Mouse (Mus musculus) limb, embryonic 15.5 days (tissue): ENCODE results near the gene Acox2. TPM values are rescaled to one million over a fixed set of nuclear protein-coding genes. Genes with fewer than 3 reads are reported as not detected.

Experiments used
- ATAC-seq: fragments of 200-750 bp; cut with Nextera tagmentation; 2 replicates; pipeline ENCODE4 v1.8.0; 2017; ENCODE audit warnings: low read depth, moderate TSS enrichment; ENCODE audit not compliant: insufficient number of reproducible peaks, low FRiP score, low TSS enrichment
- H3K27ac ChIP-seq: fragments of 300-500 bp; sonication (generic); 2 replicates; pipeline ENCODE4 v1.5.1; 2015; ENCODE audit warnings: moderate library complexity, mild to moderate bottlenecking, inconsistent platforms
- H3K27me3 ChIP-seq: fragments of 300-500 bp; sonication (generic); 2 replicates; pipeline ENCODE4 v1.6.1; 2015; ENCODE audit warnings: inconsistent platforms
- H3K36me3 ChIP-seq: fragments of 300-500 bp; sonication (generic); 2 replicates; pipeline ENCODE4 v1.6.1; 2015; ENCODE audit warnings: inconsistent platforms
- H3K4me1 ChIP-seq: fragments of 300-500 bp; sonication (generic); 2 replicates; pipeline ENCODE4 v1.6.1; 2015; ENCODE audit warnings: inconsistent platforms
- H3K4me2 ChIP-seq: fragments of 300-500 bp; sonication (generic); 2 replicates; pipeline ENCODE4 v1.6.1; 2015; ENCODE audit warnings: mild to moderate bottlenecking, inconsistent platforms
- H3K4me3 ChIP-seq: fragments of 300-500 bp; sonication (generic); 2 replicates; pipeline ENCODE4 v1.5.1; 2015; ENCODE audit warnings: mild to moderate bottlenecking, inconsistent platforms
- H3K9ac ChIP-seq: fragments of 300-500 bp; sonication (generic); 2 replicates; pipeline ENCODE4 v1.6.1; 2015; ENCODE audit warnings: inconsistent platforms
- H3K9me3 ChIP-seq: fragments of 300-500 bp; sonication (generic); 2 replicates; pipeline ENCODE4 v1.6.1; 2016; ENCODE audit warnings: inconsistent platforms
- WGBS: fragments of 180-500 bp; shearing (Covaris S2); methylation state at CpG from one replicate; pipeline ENCODE4 v1.1.7; 2015; 5-methylcytosine and 5-hydroxymethylcytosine counted together
- polyA plus RNA-seq: library from polyadenylated mRNA; unstranded; fragments of >200 nt; fragmentation: Nextera tagmentation; extraction: Ambion mirVana; gene quantifications from 2 replicates; pipeline ENCODE4 v1.2.1, GENCODE M21; 2015

Acox2 gene
- polyA plus RNA-seq, 1 experiment from 2014 or later: 0.70 TPM

DNA sequence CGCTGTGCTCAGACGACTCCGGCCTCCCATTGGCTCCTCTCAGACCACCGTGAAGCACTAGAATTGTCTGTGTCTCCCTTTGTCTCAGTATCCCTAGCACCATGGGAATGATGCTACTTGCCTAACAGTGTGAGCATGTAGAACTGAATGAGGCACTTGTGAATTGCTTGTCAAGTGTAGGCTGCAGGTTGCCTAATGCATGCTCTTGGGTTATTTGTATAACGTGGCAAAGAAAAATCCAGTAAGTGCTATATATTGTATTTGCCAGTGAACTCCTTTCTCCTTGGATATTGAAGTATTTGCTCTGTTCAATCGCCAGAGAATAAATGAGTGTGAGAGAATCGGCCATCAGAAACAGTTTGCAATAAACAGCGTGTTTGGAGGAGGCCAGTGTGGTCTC, 12.3 kb downstream of the Acox2 start:
- Histone ChIP-seq H3K36me3 (no peaks in the 10 kb centered on the region), H3K4me2 (no peak overlapping the region), H3K9me3 (no peaks in the 10 kb centered on the region), H3K9ac (no peak overlapping the region), H3K4me3 (no peak overlapping the region), H3K4me1 (no peaks in the 10 kb centered on the region), H3K27me3 (no peaks in the 10 kb centered on the region), H3K27ac (no peak overlapping the region)
- no peak for ATAC-seq
- 87% methylated on average over 8 of the region's 8 CpGs for WGBS

DNA sequence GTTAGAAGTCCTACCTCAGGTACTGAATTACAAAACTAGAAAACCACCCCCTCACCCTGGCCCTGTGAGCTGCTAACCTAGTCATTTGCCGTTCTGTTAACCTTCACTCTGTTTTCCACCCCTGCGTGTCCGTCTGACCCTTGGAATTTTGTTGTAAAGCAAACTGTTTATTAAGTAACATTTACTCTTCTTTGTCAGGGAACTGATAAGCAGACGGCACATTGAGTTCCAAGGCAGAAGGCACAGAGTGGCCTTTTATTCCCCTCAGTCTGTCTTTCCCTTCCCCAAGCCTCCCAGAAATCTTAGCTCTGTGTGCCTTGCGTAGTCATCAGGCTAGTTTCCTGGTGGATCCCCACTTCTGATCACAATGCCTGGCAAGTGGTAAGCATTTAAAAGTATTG, 14.9 kb downstream of the Acox2 start:
- H3K9me3 ChIP-seq: no peaks in the 10 kb centered on the region
- H3K4me3 ChIP-seq: no peak overlapping the region
- H3K27me3 ChIP-seq: no peaks in the 10 kb centered on the region
- no peak overlapping the region for H3K4me2 ChIP-seq
- no peak for ATAC-seq
- H3K4me1 ChIP-seq: no peaks in the 10 kb centered on the region
- no peak overlapping the region for H3K27ac ChIP-seq
- no peak overlapping the region for H3K9ac ChIP-seq
- 79% methylated on average over 5 of the region's 5 CpGs for WGBS
- no peaks in the 10 kb centered on the region for H3K36me3 ChIP-seq

DNA sequence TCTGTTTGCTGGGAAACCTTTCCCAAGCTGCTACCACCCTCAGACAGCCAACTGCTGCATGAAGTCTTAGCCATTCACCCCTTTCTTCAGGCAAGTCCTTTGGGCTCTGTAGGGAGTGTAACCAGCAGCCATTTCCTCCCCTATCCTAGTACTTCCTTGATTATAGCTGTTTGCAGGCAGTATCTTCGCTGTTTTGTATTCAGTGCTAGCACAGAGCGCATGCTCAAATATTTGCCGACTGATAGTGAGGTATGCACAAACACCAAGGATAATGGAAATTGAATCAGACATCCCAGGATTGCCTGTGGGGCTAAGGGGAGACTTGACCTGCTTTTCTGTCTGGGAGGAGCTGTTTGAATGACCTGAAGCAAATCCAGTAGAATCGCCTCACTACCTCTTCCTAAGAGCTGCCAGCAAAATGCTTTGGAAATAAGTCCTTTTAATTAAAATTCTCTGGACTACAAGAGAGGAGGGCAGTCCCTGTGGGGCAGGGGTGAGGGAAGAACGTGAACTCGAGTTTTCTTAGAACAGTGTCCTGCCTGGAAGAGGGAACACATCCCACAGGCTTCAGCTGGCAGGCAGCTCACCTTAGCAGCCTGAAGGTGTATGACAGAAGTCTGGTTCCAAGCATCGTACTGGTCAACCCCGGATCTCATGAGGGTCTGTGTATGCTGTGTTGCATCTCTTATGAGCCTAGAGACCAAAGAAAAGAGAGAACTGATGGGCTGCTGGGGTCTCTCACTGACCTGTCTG, 15.8 kb downstream of the Acox2 start:
- Histone ChIP-seq H3K4me1 (no peaks in the 10 kb centered on the region), H3K27ac (no peak overlapping the region), H3K36me3 (no peaks in the 10 kb centered on the region), H3K4me3 (no peak overlapping the region), H3K27me3 (no peaks in the 10 kb centered on the region), H3K9ac (no peak overlapping the region), H3K9me3 (no peaks in the 10 kb centered on the region), H3K4me2 (no peak overlapping the region)
- ATAC-seq: no peak
- 74% methylated on average over 8 of the region's 8 CpGs for WGBS

DNA sequence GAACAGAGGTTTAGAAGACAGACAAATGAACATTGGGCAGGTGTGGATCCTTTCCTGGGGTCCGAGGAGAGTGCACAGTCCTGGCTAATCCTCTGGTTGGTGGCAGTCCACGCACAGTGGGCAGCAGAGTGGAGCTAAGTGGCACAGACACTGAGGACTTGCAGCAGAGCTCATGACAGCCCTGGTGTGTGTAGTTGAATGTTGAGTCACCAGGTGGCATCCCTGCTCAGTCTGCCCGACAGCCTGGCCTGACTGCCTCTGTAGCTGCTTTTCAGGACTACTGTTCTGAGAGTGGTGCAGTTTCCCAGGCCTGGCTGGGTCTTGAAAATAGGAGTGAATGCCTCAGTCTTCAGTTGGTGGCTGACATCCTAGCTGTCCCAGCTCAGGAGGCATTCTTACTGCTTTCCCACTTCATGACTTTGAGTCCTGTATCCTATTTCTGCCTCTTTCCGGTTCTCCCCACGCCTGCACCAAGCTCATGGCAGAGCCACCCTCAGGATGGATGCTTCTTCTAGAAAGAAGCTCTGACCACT, 16.7 kb downstream of the Acox2 start:
- 64% methylated on average over 5 of the region's 5 CpGs for WGBS
- H3K9me3 ChIP-seq: no peaks in the 10 kb centered on the region
- H3K9ac ChIP-seq: no peak overlapping the region
- no peaks in the 10 kb centered on the region for H3K27me3 ChIP-seq
- H3K4me1 ChIP-seq: no peaks in the 10 kb centered on the region
- H3K27ac ChIP-seq: no peak overlapping the region
- no peak overlapping the region for H3K4me3 ChIP-seq
- no peak overlapping the region for H3K4me2 ChIP-seq
- no peak for ATAC-seq
- no peaks in the 10 kb centered on the region for H3K36me3 ChIP-seq

DNA sequence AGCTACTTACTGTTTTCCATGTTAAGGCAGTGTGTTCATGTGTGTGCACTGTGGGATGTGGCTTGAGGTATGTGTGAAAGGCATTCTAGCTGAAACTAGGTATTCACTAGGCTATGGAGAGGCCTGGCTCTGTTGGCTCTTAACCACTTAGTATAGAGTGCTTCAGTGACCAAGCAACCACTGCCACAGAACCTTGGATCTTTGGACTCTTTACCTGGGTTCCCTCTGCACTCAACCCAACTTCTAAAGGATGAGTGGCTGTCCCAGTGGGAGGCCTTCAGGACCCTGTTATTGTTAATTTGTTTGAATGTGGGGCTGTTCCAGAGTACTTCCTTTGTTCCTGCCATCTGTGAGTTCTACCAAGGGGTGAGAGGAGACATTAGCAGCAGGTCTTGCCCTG, 17.3 kb downstream of the Acox2 start:
- H3K36me3 ChIP-seq: no peaks in the 10 kb centered on the region
- H3K4me1 ChIP-seq: no peaks in the 10 kb centered on the region
- no peak overlapping the region for H3K4me2 ChIP-seq
- H3K27ac ChIP-seq: no peak overlapping the region
- no peak for ATAC-seq
- H3K9me3 ChIP-seq: no peaks in the 10 kb centered on the region
- H3K9ac ChIP-seq: no peak overlapping the region
- no peaks in the 10 kb centered on the region for H3K27me3 ChIP-seq
- H3K4me3 ChIP-seq: no peak overlapping the region

DNA sequence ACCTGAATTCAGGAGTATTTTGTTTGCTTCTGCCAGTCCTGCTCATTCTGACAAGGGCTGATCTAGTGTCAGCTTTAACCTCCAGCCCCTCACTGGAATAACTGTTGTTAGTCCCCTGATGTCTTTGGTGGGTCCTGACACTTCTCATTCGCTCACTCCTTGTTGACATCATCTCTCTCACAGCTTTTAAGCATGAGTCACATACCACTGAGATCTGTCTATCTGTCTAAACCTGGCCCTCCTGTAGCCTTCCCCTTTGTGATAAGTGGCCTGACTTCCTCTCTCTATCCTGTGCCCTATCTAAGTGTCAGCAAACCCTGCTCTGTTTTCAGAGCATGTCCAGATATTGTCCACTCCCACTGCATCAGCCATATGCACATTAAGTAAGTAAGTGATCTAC, 25.9 kb downstream of the Acox2 start:
- WGBS: 74% methylated on average over 1 of the region's 1 CpGs
- H3K4me1 ChIP-seq: no peaks in the 10 kb centered on the region
- H3K4me3 ChIP-seq: no peak overlapping the region
- H3K4me2 ChIP-seq: no peak overlapping the region
- no peak for ATAC-seq
- H3K9me3 ChIP-seq: no peaks in the 10 kb centered on the region
- H3K9ac ChIP-seq: no peak overlapping the region
- no peaks in the 10 kb centered on the region for H3K27me3 ChIP-seq
- no peaks in the 10 kb centered on the region for H3K36me3 ChIP-seq
- H3K27ac ChIP-seq: no peak overlapping the region

DNA sequence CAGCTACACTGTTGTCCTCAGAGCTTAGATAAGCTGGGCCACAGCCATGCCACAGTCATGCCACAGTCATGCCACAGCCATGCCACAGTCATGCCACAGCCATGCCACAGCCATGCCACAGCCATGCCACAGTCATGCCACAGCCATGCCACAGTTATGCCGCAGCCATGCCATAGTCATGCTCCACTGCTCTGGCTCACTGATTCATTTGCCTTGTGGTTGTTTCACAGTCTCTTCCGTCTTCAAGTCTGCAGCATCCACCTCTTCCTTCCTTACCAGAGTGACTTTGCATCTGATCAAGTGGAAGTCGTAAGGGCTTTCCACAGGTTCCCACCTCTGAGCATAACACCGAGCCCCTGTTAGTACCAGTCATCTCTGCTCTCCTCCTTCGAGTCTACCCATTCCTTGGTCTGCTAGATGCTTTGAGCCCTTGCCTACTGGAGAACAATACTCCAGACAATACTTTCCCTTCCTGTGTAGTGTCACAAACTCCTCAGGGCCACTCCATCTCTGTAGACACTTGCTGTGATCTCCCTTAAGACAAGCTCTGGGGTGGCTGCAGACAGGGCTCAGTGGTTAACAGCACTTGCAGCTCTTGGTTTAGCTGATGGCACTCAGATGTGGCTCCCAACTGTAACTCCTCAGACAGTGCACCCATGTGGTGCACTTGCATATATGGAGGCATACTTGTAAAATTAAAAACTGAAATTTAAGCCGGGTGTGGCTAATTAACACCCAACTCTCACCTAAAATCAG, 26.8 kb downstream of the Acox2 start:
- Histone ChIP-seq H3K36me3 (no peaks in the 10 kb centered on the region), H3K9me3 (no peaks in the 10 kb centered on the region), H3K27me3 (no peaks in the 10 kb centered on the region), H3K4me3 (no peak overlapping the region), H3K4me2 (no peak overlapping the region), H3K27ac (no peak overlapping the region), H3K4me1 (no peaks in the 10 kb centered on the region), H3K9ac (no peak overlapping the region)
- no peak for ATAC-seq
- WGBS: 80% methylated on average over 6 of the region's 6 CpGs

DNA sequence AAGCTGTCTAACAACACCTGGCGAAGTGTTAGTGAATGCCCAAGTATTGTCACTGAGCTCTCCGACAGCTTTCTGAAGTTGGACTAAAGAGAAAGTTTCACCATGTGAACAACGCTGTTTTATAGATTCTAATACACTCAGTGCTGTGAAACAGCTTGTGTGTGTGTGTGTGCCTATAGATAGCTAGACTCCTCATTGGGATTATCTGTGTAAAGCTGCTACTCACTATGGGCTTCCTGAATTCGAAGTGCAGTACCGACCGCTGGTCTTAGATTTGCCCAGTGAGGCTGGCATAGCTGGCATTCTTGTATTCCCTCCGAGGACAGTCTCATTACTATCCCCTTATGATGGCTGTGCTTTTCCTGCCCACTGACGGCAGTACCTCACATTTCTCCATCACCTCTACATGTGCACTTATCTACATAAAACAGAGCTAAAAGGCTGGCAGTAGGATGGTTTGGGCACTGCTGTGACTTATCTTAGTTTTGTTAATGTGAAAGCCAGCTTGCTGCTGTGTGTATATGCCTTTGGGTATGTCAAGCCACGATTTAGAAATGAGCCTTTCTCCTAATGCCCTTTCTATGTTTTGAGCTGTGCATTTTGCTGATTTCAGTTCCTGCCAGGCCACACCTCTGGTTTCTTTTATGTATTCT, 29.7 kb downstream of the Acox2 start:
- ATAC-seq: no peak
- Histone ChIP-seq H3K27ac (no peak overlapping the region), H3K27me3 (no peaks in the 10 kb centered on the region)

DNA sequence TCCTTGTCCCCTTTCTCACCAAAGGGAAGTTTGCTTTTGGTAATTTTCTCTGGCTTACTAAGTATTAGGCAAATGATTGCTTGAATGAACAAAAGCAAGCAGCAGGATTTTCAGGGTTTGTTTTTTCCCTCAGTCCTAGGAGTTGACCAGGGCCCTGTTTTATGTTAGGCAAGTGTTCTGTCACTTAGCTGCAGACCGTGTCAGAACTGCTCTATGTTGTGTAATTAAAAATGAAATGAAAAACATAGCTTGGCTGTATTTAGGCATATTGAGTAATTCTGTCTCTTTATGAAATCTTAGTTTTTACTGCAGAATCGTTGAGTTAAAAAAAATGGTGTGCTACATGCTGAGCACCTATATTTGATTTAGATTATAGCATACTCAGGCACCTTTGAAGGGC, 34.3 kb downstream of the Acox2 start:
- Histone ChIP-seq H3K4me2 (no peak overlapping the region), H3K4me1 (no peaks in the 10 kb centered on the region), H3K36me3 (peaks cover 12% of the 10 kb centered on the region), H3K27me3 (no peaks in the 10 kb centered on the region), H3K27ac (no peak overlapping the region), H3K9ac (no peak overlapping the region), H3K4me3 (no peak overlapping the region), H3K9me3 (no peaks in the 10 kb centered on the region)
- WGBS: 62% methylated on average over 2 of the region's 2 CpGs
- ATAC-seq: no peak

More for the DNA sequence above, 29.7 kb downstream of the Acox2 start:
- Histone ChIP-seq H3K4me2 (no peak overlapping the region), H3K36me3 (no peaks in the 10 kb centered on the region), H3K9ac (no peak overlapping the region), H3K4me1 (no peaks in the 10 kb centered on the region), H3K9me3 (no peaks in the 10 kb centered on the region), H3K4me3 (no peak overlapping the region)
- WGBS: 82% methylated on average over 9 of the region's 9 CpGs

DNA sequence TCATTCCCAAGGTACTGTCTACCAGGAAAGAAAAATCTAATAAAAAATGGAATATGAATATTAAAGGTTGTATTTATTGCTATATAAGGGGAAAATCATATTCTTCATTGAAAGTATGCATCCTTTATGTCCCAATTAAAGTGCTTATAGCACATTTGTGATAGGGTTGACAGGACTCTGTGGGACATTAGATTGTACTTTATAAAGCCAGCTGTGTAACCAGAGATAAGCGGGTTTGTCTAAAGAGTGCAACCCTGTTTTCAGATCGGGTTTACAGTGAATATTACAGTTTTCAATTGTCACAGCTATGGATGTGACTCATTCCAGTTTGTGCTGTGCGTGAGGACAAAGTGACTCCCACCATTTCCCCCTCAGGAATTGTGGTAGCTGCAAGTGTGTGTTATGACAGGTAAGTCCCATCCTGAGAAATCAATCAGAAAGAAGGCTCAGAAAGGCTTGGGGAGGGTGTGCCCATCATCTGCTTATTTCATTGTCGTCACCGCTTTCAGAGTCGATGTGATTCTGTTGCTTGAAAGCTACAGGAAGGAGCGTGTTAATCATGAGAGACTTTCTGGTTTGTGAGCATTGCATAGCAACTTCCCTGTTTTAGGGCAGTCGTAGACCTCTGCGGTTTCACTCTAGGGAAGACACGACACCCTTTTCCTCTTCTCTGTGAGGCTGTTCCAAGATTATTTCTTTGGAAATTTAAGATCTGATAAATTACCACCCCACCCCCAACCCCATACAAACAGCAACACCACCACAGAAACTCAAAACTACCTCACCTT, 35.5 kb downstream of the Acox2 start:
- Histone ChIP-seq H3K9me3 (no peaks in the 10 kb centered on the region), H3K4me2 (no peak overlapping the region), H3K27me3 (no peaks in the 10 kb centered on the region), H3K9ac (no peak overlapping the region), H3K4me1 (no peaks in the 10 kb centered on the region), H3K36me3 (peaks cover 12% of the 10 kb centered on the region), H3K4me3 (no peak overlapping the region), H3K27ac (no peak overlapping the region)
- ATAC-seq: no peak
- WGBS: 87% methylated on average over 10 of the region's 10 CpGs

DNA sequence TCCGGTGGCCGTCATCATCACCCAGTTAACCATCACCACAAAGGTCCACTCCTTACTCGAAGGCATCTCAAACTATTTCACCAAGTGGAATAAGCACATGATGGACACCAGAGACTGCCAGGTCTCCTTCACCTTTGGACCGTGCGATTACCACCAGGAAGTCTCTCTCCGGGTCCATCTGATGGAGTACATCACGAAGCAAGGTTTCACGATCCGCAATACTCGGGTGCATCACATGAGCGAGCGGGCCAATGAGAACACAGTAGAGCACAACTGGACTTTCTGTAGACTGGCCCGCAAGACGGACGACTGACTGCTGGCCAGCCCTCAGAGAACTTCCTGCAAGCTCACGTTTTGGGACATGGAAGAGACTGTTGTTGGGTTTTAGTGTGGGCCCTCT, 36.6 kb downstream of the Acox2 start:
- H3K4me2 ChIP-seq: no peak overlapping the region
- 96% methylated on average over 16 of the region's 16 CpGs for WGBS
- no peak overlapping the region for H3K27ac ChIP-seq
- H3K4me3 ChIP-seq: no peak overlapping the region
- H3K9me3 ChIP-seq: no peaks in the 10 kb centered on the region
- H3K36me3 ChIP-seq: peaks cover 12% of the 10 kb centered on the region
- no peaks in the 10 kb centered on the region for H3K27me3 ChIP-seq
- H3K9ac ChIP-seq: no peak overlapping the region
- no peaks in the 10 kb centered on the region for H3K4me1 ChIP-seq
- no peak for ATAC-seq
